Mouse (Mus musculus) colon, adult 2 months (tissue): ENCODE measurements around the gene Reps1. TPM values are rescaled to one million over a fixed set of nuclear protein-coding genes. Genes with fewer than 3 reads are reported as not detected.

Experiments used
- polyA plus RNA-seq: library from polyadenylated mRNA; depleted of rRNA; stranded (reverse); fragments of >200 nt; gene quantifications from 2 replicates; pipeline ENCODE4 v1.2.3, GENCODE M21; 2012; rRNA removed

Gene Reps1
- polyA plus RNA-seq, result 19.0 and 25.4 TPM in 2 replicates

DNA sequence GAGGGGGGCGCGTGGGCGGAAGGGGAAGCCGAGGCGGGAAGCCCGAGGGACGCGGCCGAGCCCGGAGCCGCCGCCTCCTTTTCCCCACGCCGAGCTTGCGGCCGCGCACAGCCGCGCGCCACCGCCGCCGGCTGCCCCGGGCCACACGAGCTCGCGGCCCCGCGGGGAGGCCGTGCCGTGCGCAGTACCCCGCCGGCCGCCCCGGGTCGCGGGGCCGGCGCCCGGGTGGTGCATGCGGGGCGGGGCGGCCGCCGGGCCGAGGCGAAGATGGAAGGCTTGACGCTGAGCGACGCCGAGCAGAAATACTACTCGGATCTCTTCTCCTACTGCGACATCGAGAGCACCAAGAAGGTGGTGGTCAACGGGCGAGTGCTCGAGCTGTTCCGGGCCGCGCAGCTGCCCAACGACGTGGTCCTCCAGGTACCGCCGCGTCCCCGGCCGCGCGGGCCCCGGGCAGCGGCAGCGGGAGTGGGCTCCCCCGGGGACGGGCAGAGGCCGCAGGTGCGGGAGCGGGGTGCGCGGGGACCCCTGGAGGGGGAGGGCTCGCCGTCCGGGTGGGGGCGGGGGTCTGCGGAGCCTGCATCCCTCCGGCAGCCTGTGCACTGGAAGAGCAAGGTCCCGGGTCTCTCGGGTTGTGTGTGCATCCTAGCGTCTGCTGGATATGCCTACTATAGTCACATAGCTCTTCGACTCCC lies at the start of gene Reps1:
TSS of gene Reps1 (plus strand) at position 166 of the 695 bp plus-strand sequence.

DNA sequence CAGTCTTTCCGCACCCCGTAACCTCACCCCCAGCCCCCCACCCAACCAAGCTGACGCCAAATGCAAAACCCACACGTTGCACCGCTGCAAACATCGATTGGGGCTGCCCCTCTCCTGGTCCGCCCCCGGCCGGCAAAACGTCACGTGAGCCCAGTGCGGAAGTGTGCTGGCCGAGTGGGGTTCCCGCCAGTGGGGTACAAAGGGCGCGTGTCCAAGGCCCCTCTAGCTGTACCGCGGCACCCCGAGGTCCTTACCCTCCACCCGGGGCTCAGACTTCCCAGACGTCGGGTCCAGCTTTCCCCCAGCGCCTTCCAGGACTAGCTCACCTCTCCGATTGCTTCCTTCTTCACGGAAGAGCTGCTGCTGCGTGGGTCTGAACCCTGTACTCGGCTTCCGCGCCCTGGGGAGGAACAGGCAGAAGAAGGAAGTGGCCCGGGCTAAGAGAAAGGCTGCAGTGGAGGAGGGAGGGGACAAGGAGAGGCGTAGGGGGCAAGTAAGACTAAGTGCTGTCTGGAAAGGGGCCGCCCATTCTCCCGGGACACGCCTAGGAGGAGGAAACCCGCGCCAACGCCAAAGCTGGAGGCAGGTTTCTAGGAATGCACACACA lies 32.8 kb upstream of the Reps1 start, which contains the start of gene Abracl:
TSS of gene Abracl (minus strand) at position 548 of the 607 bp plus-strand sequence.

Other genes with a start within 250 kb of the Reps1 start
- gene Heca, start 107.8 kb upstream of the Reps1 start, polyA plus RNA-seq, result 15.9 and 19.9 TPM in 2 replicates
- 5.9 and 6.9 TPM in 2 replicates for gene Abracl, start 32.6 kb upstream of the Reps1 start, polyA plus RNA-seq
- not detected in 2 replicates for gene Ect2l, start 155.0 kb downstream of the Reps1 start, polyA plus RNA-seq
- 35.7 and 35.8 TPM in 2 replicates for gene Ccdc28a, start 179.1 kb downstream of the Reps1 start, polyA plus RNA-seq